Mouse (Mus musculus) midbrain, embryonic 11.5 days (tissue): ENCODE results near the gene Snx8. TPM values are rescaled to one million over a fixed set of nuclear protein-coding genes. Genes with fewer than 3 reads are reported as not detected.
A peak's percentile ranks its signal among the peaks of the same experiment; 100 is the strongest.
"Not testable (repeated sequence)": the region's sequence is repeated elsewhere in the genome, so short reads cannot be mapped to it uniquely, and the experiment has no call there.

ENCODE experiments used
- ATAC-seq: fragments of 200-750 bp; cut with Nextera tagmentation; 2 replicates; pipeline ENCODE4 v1.8.0; 2017; ENCODE audit warnings: moderate TSS enrichment, moderate library complexity; ENCODE audit not compliant: low FRiP score
- DNase-seq: peaks from one replicate; pipeline ENCODE4 v3.0.0; 2015; ENCODE audit warnings: low spot score; ENCODE audit errors: missing footprints
- H3K27ac ChIP-seq: fragments of 300-500 bp; sonication (generic); 2 replicates; pipeline ENCODE4 v1.5.1; 2014; ENCODE audit warnings: low read depth, low read length
- H3K27me3 ChIP-seq: fragments of 300-500 bp; sonication (generic); 2 replicates; pipeline ENCODE4 v1.6.1; 2014; ENCODE audit warnings: mild to moderate bottlenecking, low read length, moderate library complexity, mixed read lengths; ENCODE audit not compliant: control insufficient read depth, insufficient read depth
- H3K36me3 ChIP-seq: fragments of 300-500 bp; sonication (generic); 2 replicates; pipeline ENCODE4 v1.6.1; 2014; ENCODE audit warnings: mild to moderate bottlenecking, low read length, moderate library complexity, mixed read lengths; ENCODE audit not compliant: control insufficient read depth, insufficient read depth
- H3K4me1 ChIP-seq: fragments of 300-500 bp; sonication (generic); 2 replicates; pipeline ENCODE4 v1.6.1; 2014; ENCODE audit warnings: low read length; ENCODE audit not compliant: control insufficient read depth, insufficient read depth
- H3K4me2 ChIP-seq: fragments of 300-500 bp; sonication (generic); 2 replicates; pipeline ENCODE4 v1.6.1; 2014; ENCODE audit warnings: mild to moderate bottlenecking, moderate library complexity
- H3K4me3 ChIP-seq: fragments of 300-500 bp; sonication (generic); 2 replicates; pipeline ENCODE4 v1.5.1; 2014; ENCODE audit warnings: low read depth, low read length
- H3K9ac ChIP-seq: fragments of 300-500 bp; sonication (generic); 2 replicates; pipeline ENCODE4 v1.6.1; 2014; ENCODE audit warnings: low read length
- H3K9me3 ChIP-seq: fragments of 300-500 bp; sonication (generic); 2 replicates; pipeline ENCODE4 v1.6.1; 2016; ENCODE audit warnings: low read length; ENCODE audit not compliant: control insufficient read depth
- WGBS: fragments of 180-500 bp; shearing (Covaris S2); extraction: QIAGEN DNeasy Blood & Tissue Kit; methylation state at CpG from one replicate; pipeline ENCODE4 v1.1.7; 2014; 5-methylcytosine and 5-hydroxymethylcytosine counted together
- polyA plus RNA-seq: library from polyadenylated mRNA; unstranded; fragments of >200 nt; fragmentation: Nextera tagmentation; extraction: Ambion mirVana; gene quantifications from 2 replicates; pipeline ENCODE4 v1.2.1, GENCODE M21; 2014

The Snx8 gene
- polyA plus RNA-seq, 1 experiment from 2014 or later = 9.9 TPM

GRCm38 (mm10) chr5:140374226-140374625, 14.8 kb downstream of the Snx8 start:
- 74% methylated on average over 3 of the region's 3 CpGs for WGBS
- no peak overlapping the region for H3K27ac ChIP-seq
- no peaks in the 10 kb centered on the region for H3K36me3 ChIP-seq
- H3K4me2 ChIP-seq = no peak overlapping the region
- no peak for ATAC-seq
- no peaks in the 10 kb centered on the region for H3K27me3 ChIP-seq
- H3K9ac ChIP-seq = no peak overlapping the region
- H3K4me1 ChIP-seq = no peaks in the 10 kb centered on the region
- no peaks in the 10 kb centered on the region for H3K9me3 ChIP-seq
- H3K4me3 ChIP-seq = no peak overlapping the region
- DNase-seq = peak; percentile 47

- H3K36me3 ChIP-seq = no peaks in the 10 kb centered on the region
- DNase-seq (peak; percentile 4), ATAC-seq (no peak)
- no peak overlapping the region for H3K9ac ChIP-seq
- WGBS = 75% methylated on average over 2 of the region's 2 CpGs
- no peak overlapping the region for H3K27ac ChIP-seq
- H3K9me3 ChIP-seq = no peaks in the 10 kb centered on the region
- no peaks in the 10 kb centered on the region for H3K4me1 ChIP-seq
- no peak overlapping the region for H3K4me2 ChIP-seq
- no peak overlapping the region for H3K4me3 ChIP-seq
- H3K27me3 ChIP-seq = no peaks in the 10 kb centered on the region
These were observed 15.4 kb downstream of the Snx8 start for GRCm38 (mm10) chr5:140373711-140374110.

- 100% methylated on average over 3 of the region's 3 CpGs for WGBS
- no peak for ATAC-seq
These were observed 17.4 kb downstream of the Snx8 start for GRCm38 (mm10) chr5:140371671-140372070.

DNA sequence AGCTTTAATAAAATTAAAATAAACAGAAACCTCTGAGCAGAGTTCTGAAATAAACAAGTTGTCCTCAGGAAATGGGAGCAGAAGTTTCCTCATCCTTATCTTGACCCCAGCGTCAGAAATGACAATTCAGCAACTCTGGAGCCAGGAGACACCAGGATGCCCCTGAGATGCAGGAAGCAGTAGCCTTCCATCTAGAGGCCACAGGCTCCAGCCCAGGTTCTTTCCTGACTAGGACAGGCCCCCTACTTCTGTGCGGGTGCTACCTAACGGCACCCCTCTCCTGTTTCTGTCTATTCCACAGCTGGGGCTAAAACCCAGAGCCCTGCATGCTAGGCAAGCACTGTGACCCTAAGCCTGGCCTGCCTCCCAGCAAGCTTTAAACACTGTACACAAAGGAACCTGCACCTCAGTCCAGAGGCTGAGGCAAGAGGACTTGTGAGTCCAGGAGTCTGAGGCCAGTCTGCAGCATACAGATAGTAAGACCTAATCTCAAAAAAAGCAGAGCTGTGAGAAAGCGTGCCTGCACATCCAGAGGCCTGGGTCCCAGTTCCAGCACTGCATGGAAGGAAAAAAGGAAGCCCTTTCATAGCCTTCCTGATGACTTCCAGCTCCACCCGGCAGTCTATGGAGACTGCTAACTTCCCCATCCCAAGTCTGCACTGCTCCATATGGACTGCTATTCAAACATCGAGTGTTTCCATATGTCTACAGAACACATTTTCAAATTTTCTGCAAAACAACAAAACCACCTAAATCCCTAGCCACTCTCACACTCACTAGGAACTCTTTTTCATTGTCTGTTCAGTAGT, 18.4 kb downstream of the Snx8 start:
- Histone ChIP-seq H3K27me3 (no peaks in the 10 kb centered on the region), H3K4me1 (no peaks in the 10 kb centered on the region), H3K4me2 (no peak overlapping the region), H3K9me3 (no peaks in the 10 kb centered on the region), H3K4me3 (no peak overlapping the region), H3K9ac (no peak overlapping the region), H3K36me3 (no peaks in the 10 kb centered on the region), H3K27ac (no peak overlapping the region)
- WGBS = 86% methylated on average over 6 of the region's 6 CpGs
- no peak for ATAC-seq
- peak; percentile 6 for DNase-seq

More at GRCm38 (mm10) chr5:140371671-140372070, 17.4 kb downstream of the Snx8 start:
- H3K27ac ChIP-seq = no peak overlapping the region
- H3K36me3 ChIP-seq = no peaks in the 10 kb centered on the region
- H3K4me1 ChIP-seq = no peaks in the 10 kb centered on the region
- H3K27me3 ChIP-seq = no peaks in the 10 kb centered on the region
- H3K9me3 ChIP-seq = no peaks in the 10 kb centered on the region
- DNase-seq = peak; percentile 33
- H3K4me3 ChIP-seq = no peak overlapping the region
- H3K4me2 ChIP-seq = no peak overlapping the region
- no peak overlapping the region for H3K9ac ChIP-seq

GRCm38 (mm10) chr5:140369466-140369865, 19.6 kb downstream of the Snx8 start:
- Histone ChIP-seq H3K4me1 (no peaks in the 10 kb centered on the region), H3K9ac (no peak overlapping the region), H3K36me3 (no peaks in the 10 kb centered on the region), H3K27me3 (no peaks in the 10 kb centered on the region), H3K27ac (no peak overlapping the region), H3K9me3 (no peaks in the 10 kb centered on the region), H3K4me2 (no peak overlapping the region), H3K4me3 (no peak overlapping the region)
- no peak for DNase-seq
- no peak for ATAC-seq
- 94% methylated on average over 2 of the region's 2 CpGs for WGBS

DNA sequence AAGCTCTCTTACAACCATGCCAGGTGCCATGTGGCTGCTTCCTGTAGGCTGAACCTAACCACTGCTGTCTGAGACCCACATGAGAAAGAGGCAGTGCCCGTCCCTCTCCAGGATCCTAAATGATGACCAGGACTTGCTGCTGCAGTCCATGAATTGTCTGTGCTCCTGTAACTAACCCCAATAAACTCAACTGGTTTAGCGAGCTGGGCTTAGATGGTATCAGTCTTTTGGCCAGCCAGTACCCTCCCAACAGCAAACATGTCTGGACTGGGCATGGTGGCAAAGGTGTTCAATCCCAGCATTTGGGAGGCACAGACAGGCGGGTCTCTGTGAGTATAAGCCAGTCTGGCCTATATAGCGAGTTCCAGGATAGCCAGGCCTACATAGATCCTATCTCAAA, 20.1 kb downstream of the Snx8 start:
- Histone ChIP-seq H3K4me3 (no peak overlapping the region), H3K27ac (no peak overlapping the region), H3K9ac (no peak overlapping the region), H3K36me3 (no peaks in the 10 kb centered on the region), H3K4me2 (no peak overlapping the region), H3K27me3 (no peaks in the 10 kb centered on the region), H3K4me1 (no peaks in the 10 kb centered on the region), H3K9me3 (no peaks in the 10 kb centered on the region)
- 91% methylated on average over 4 of the region's 4 CpGs for WGBS
- ATAC-seq = no peak
- no peak for DNase-seq

- 88% methylated on average over 2 of the region's 2 CpGs for WGBS
- ATAC-seq, H3K36me3 ChIP-seq, H3K27me3 ChIP-seq, H3K9ac ChIP-seq, H3K4me2 ChIP-seq, H3K4me3 ChIP-seq, H3K9me3 ChIP-seq, H3K4me1 ChIP-seq, H3K27ac ChIP-seq, DNase-seq: not testable (repeated sequence)
These were observed 20.9 kb downstream of the Snx8 start for GRCm38 (mm10) chr5:140368126-140368525.

GRCm38 (mm10) chr5:140364415-140364814, 24.6 kb downstream of the Snx8 start:
- ATAC-seq (no peak), DNase-seq (peak; percentile 26)
- Histone ChIP-seq H3K4me3 (no peak overlapping the region), H3K9me3 (no peaks in the 10 kb centered on the region), H3K9ac (no peak overlapping the region), H3K4me1 (no peaks in the 10 kb centered on the region), H3K27ac (no peak overlapping the region), H3K4me2 (no peak overlapping the region), H3K36me3 (no peaks in the 10 kb centered on the region), H3K27me3 (no peaks in the 10 kb centered on the region)
- 95% methylated on average over 5 of the region's 5 CpGs for WGBS

- Histone ChIP-seq H3K9ac (no peak overlapping the region), H3K4me2 (no peak overlapping the region), H3K27me3 (no peaks in the 10 kb centered on the region), H3K9me3 (no peaks in the 10 kb centered on the region), H3K4me1 (no peaks in the 10 kb centered on the region), H3K4me3 (no peak overlapping the region), H3K36me3 (peaks cover 2% of the 10 kb centered on the region; the same call in 1 of the 2 replicates), H3K27ac (no peak overlapping the region)
- ATAC-seq = no peak
- WGBS = 81% methylated on average over 14 of the region's 14 CpGs
- DNase-seq = peak; percentile 10
These were observed 29.0 kb downstream of the Snx8 start for GRCm38 (mm10) chr5:140359930-140360674.
